Mouse (Mus musculus) right cerebral cortex, postnatal 36 days (tissue): ENCODE data around the gene Lingo3.
A peak's percentile ranks its signal among the peaks of the same experiment; 100 is the strongest.
"Not testable (repeated sequence)": the region's sequence is repeated elsewhere in the genome, so short reads cannot be mapped to it uniquely, and the experiment has no call there.

Experiments used
- DNase-seq, 2 experiments: peaks; one replicate each; pipeline ENCODE4 v3.0.0; 2022; ENCODE audit warnings: low spot score in 2 of 2, mixed read lengths in 1 of 2

Gene Lingo3

DNA sequence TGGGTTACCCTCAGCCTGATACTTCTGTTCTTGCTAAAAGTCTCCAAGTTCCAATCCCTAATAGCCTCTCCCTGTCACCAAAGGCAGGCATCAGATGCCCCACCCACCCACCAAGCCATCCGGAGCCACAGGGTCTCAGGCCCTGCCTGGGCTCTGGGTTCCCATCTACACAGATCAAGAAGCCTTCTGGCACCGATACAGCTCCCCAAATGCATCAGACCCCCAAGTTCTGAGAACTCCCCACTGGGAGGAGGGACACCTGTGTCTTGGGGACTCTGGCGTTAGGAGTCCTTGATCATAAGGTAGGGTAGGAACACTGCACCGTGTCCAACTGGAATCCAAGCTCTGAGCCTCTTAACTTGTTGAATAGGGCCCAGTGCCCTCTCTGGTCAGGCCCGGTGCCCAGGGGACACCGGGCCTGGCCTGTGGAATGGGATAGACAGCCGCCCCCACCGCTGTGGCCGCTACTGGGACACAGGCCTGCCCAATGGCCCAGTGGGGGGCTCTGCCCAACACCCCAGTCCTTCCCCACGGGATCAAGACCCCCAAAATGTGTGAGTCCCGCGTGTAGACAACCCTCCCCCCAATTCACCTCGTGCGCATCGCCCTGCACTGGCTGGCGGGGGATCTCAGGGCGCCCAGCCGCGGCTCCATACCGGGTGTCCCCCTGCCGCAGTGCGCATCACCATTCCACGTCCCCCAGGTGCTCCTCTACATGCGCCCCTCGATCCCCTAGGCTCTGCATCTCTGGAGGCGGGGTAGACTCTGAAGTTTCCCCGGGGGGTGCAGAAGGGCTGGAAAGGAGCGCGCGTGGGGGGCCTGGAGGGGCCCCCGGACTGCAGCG is 530 bp downstream of the Lingo3 start:
- no peak for DNase-seq

DNA sequence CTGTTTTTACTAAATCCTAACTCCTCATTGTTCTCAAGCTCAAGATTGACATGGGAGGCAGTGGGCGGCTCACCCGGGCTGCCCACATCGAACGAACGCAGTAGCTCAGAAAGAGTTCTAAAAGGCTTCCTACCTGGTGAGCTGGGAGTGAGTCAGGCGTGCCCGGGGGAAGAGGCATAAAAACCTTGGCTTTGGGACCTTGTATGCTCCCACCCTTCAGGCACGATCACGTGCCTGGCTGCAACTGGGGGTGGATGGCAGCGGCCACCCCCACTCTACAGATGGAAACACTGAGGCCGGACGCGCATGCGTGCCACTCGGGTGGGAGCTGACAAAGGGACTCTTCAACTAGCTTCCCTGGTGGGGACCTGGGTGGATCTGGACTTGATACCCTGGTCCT is 1.5 kb downstream of the Lingo3 start:
- DNase-seq: peak; percentile 51 to 66

DNA sequence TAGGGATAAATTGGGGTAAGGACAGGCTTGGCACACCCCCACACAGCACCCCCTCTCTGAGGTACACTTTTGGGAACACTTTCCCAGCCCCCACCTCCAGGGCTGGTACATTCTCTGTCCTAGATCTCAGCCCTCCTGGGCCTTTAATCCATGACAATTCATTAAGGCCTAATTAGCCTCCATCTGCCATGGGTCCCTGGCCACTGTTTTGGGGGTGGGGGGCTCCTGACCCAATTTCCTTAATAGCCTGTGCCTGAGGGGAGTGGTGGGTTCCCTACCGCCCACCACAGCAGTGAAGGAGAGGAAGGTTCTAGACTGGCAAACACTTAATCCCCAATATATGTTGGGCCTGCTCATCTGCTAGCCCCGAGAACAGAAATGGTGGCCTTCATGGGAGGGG is 2.2 kb downstream of the Lingo3 start:
- no peak for DNase-seq

- DNase-seq: no peak
These were observed 4.0 kb downstream of the Lingo3 start for GRCm38 (mm10) chr10:80839848-80840247.

GRCm38 (mm10) chr10:80838346-80838912 is 5.4 kb downstream of the Lingo3 start:
- DNase-seq: no peak

- DNase-seq: no peak
These were observed 6.0 kb downstream of the Lingo3 start for GRCm38 (mm10) chr10:80837827-80838226.

DNA sequence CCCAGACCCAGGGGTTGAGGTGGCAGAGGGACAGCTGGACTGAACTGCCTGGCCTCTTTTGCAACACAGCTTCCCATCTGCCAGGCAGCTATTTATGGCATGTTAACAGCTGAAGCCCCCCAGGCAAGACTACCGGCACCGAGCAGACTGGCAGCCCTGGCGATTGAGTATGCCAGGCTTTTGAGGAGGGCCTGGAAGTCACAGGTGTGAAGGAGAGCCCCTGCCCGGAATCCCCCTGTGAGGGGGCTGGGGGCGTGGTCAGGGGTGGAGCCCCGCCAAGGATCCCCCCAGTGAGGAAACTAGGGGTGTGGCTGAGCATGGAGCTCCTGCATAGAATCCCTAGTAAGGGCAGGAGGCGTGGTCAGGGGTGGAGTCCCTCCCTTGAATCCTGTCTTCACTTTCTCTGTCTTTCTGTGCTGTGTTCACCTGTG is 6.9 kb downstream of the Lingo3 start:
- DNase-seq: no peak

DNA sequence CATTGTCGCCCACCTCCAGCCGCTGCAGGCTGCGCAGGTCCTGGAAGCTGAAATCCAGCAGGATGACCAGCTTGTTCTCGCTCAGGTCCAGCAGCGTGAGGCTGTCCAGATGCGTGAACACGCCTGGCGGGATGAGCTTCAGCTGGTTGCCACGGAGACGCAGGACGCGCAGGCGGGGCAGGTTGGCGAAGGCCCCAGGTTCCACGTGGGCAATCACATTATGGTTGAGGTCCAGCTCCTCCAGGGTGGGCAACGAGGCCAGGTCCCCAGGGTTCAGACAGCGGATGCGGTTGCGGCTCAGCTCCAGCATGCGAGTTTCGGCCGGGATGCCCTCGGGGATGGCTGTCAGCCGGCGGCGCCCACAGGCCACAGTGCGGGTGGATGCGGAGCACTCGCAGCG is 8.2 kb downstream of the Lingo3 start:
- no peak for DNase-seq

- DNase-seq: no peak
These were observed 11.0 kb downstream of the Lingo3 start for GRCm38 (mm10) chr10:80832818-80833217.

DNA sequence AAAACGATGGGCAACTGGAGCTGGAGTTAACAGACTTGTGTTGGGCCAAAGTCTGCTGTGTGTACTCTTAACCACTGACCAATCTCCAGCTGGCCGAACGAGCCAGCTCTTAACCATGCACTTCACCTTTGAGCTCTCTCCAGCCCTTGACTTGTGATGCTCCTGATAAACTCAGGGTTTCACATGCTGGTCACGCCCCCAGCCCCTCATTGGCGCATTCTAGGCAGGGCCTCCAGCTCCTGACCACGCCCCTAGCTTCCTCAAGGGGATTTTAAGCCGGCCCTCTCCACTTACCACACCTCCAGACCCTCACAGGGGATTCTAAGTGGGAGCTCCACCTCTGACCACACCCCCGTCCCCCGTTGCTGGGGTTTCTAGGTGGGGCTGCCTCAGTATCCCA is 12.7 kb downstream of the Lingo3 start:
- no peak for DNase-seq

- no peak for DNase-seq
These were observed 14.2 kb downstream of the Lingo3 start for GRCm38 (mm10) chr10:80829359-80830278.

GRCm38 (mm10) chr10:80828587-80828986 is 15.3 kb downstream of the Lingo3 start:
- not testable (repeated sequence) for DNase-seq

DNA sequence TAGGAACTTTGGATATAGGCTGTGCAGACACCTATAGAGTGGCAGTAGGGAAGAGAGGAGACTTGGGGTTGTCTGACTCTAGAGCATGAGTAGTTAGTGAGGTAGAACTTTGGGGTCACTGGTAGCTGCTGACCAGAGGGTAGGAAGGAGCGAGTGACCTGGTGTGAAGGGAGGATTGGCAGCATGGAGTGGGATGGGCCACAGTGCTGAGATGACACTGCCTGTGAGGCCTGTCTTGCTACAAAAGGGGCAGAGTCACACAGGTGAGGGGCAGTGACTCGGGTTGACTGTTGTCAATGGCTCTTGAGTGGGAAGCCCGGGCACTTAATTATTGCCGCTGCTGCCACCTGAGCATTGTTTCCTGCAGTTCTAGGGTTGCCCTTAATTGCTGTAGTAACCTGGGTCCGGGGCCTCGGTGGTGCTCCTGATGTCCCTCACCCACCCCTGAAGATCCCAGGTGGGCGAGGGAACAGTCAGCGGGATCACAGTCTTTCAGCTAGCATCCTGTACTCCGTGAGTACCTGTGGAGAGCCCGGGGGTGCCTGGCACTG is 15.9 kb downstream of the Lingo3 start:
- no peak for DNase-seq

DNA sequence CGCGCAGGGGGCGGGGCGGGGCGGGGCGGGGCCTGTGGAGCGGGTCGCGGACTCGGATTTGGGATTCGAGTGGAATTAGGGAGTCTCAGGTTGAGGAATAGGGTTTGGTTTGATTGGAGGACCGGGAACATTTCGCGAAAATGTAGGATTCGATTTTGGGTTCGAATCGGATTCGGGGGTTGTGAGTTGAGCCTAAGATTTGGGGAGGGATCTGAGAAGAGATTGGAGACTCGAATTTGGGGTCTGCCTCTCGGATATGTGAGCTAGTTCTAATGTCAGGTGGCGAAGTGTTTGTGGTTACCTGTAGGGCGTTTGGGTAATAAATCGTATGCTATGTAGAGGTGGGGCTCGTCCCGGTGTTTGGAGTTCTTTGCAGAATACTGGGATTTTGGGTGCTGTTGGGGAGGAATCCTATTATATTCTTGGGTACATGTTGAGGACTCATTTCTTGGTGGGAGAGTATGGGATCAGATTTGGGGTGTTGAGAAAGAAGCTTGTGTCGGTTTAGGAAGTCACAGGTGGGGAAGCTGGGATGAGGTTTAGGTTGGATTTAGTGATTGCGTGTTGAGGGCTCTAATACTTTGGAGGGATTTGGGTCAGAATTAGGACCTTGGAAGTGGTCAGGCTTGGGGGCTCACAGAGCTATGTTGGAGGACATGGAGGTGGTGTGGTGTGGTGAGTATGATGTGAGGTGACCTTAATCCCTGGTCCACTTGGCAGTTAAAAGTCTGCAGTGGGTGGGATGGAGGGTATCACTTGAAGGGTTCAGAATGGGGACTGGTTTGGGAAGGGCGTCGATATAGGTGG is 16.6 kb downstream of the Lingo3 start:
- no peak for DNase-seq

GRCm38 (mm10) chr10:80826151-80827062 is 17.4 kb downstream of the Lingo3 start, which contains the start of gene Oaz1:
Gene Oaz1 (plus strand): TSS chr10:80826656.
- DNase-seq: peak; percentile 100

- DNase-seq: no peak
These were observed 19.0 kb downstream of the Lingo3 start for GRCm38 (mm10) chr10:80824827-80825226.

GRCm38 (mm10) chr10:80823847-80824643 is 19.8 kb downstream of the Lingo3 start:
- no peak for DNase-seq

DNA sequence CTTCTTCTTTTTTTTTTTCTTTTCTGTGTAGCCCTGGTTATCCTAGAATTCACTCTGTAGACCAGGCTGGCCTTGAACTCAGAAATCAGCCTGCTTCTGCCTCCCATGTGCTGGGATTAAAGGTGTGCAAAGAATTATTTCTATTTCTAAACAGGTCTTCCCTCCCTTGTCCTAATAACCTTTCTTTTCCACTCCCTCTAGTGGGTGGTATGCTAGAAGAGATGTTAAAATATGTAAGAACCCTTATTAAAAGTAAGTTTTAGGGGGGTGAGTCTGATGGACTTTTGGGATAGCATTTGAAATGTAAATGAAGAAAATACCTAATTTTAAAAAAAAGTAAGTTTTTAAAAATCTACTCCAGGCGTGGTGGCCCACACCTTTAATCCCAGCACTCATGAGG is 20.5 kb downstream of the Lingo3 start:
- no peak for DNase-seq

DNA sequence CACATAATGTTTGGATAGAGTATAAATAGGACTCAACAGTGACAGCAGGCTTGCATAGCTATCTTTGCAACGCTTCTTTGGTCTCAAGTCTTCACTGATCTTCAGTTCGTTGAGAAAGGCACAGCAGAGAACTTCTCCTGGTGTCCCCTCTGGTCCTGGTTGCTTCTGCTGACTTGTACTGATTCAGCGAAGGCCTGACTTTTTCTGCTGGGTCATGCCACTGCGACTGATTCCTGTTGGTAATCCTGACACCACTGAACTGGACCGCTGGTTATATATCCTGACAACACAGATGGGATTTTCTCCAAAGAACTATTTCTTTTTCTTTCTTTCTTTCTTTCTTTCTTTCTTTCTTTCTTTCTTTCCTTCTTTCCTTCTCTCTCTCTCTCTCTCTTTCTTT is 21.3 kb downstream of the Lingo3 start:
- DNase-seq: no peak
